8 mouse cellular contexts compared by ENCODE assay signal in genomic region chr10:99261636-99262318, GRCm38 (mm10). TPM values are rescaled to one million over a fixed set of nuclear protein-coding genes. Genes with fewer than 3 reads are reported as not detected.
DNase-seq lines count a peak whose midpoint lies in the region; ATAC-seq and TF ChIP-seq lines count a peak whose summit lies in the region.

No protein-coding gene starts in this region.

- TF ChIP-seq POLR2A in bone marrow macrophage, adult 2 months (IDR thresholded peaks at IDR 0.05; ENCODE audit: borderline replicate concordance, low read depth, low read length), result no peak

- H3K9me3 ChIP-seq in forebrain, embryonic 10.5 days, result no peaks in the 10 kb centered on the region
- H3K9me3 ChIP-seq in heart, embryonic 14.5 days (ENCODE audit: control insufficient read depth, low read length), result no peaks in the 10 kb centered on the region
- H3K9me3 ChIP-seq in liver, embryonic 15.5 days (replicated peaks), result no peaks in the 10 kb centered on the region
- H3K9me3 ChIP-seq in neural tube, embryonic 11.5 days (ENCODE audit: control insufficient read depth, low read length), result no peaks in the 10 kb centered on the region
- H3K9me3 ChIP-seq in stomach, embryonic 16.5 days (replicated peaks; ENCODE audit: control insufficient read depth, low read length), result no peaks in the 10 kb centered on the region

- H3K27me3 ChIP-seq in forebrain, embryonic 10.5 days (ENCODE audit: poor library complexity, severe bottlenecking), result peaks cover 23% of the 10 kb centered on the region
- H3K27me3 ChIP-seq in heart, embryonic 14.5 days (ENCODE audit: control insufficient read depth, insufficient read depth, low read length), result no peaks in the 10 kb centered on the region
- H3K27me3 ChIP-seq in liver, embryonic 15.5 days, result peaks cover 61% of the 10 kb centered on the region
- 0 out of 2 replicates have a peak, but pooled peaks cover 2% of the 10 kb centered on the region for H3K27me3 ChIP-seq in neural tube, embryonic 11.5 days (ENCODE audit: control insufficient read depth, insufficient read depth, low read length)
- H3K27me3 ChIP-seq in stomach, embryonic 16.5 days (ENCODE audit: control insufficient read depth, insufficient read depth, low read length), result no peaks in the 10 kb centered on the region

- H3K36me3 ChIP-seq in forebrain, embryonic 10.5 days (replicated peaks), result peaks cover 22% of the 10 kb centered on the region
- H3K36me3 ChIP-seq in heart, embryonic 14.5 days (ENCODE audit: control insufficient read depth, insufficient read depth, low read length), result peaks cover 11% of the 10 kb centered on the region
- H3K36me3 ChIP-seq in liver, embryonic 15.5 days (replicated peaks), result 0 out of 2 replicates have a peak, but pooled peaks cover 6% of the 10 kb centered on the region
- H3K36me3 ChIP-seq in neural tube, embryonic 11.5 days (ENCODE audit: control insufficient read depth, insufficient read depth, low read length), result no peaks in the 10 kb centered on the region
- peaks cover 3% of the 10 kb centered on the region; the same call in 1 of the 2 replicates for H3K36me3 ChIP-seq in stomach, embryonic 16.5 days (ENCODE audit: control insufficient read depth, insufficient read depth, low read length)

- peak overlapping the region; percentile 75 for H3K4me2 ChIP-seq in heart, embryonic 14.5 days (ENCODE audit: low read length)
- peak overlapping the region; percentile 66 for H3K4me2 ChIP-seq in liver, embryonic 15.5 days
- H3K4me2 ChIP-seq in neural tube, embryonic 11.5 days (ENCODE audit: low read depth), result peak overlapping the region; percentile 93
- H3K4me2 ChIP-seq in stomach, embryonic 16.5 days (ENCODE audit: low read depth, low read length), result peak overlapping the region; percentile 85

- H3K4me1 ChIP-seq in bone marrow macrophage, adult 2 months (ENCODE audit: control insufficient read depth, insufficient read depth, low read length), result peaks cover 12% of the 10 kb centered on the region
- H3K4me1 ChIP-seq in forebrain, embryonic 10.5 days, result peaks cover 66% of the 10 kb centered on the region
- H3K4me1 ChIP-seq in heart, embryonic 14.5 days (ENCODE audit: control insufficient read depth in 2 of 2, insufficient read depth in 2 of 2, low read length in 2 of 2), result peaks cover 4 to 9% of the 10 kb centered on the region in 2 experiments; a peak in 2 of 4 replicates
- peaks cover 7% of the 10 kb centered on the region for H3K4me1 ChIP-seq in liver, embryonic 15.5 days (replicated peaks)
- H3K4me1 ChIP-seq in neural tube, embryonic 11.5 days (ENCODE audit: control insufficient read depth, insufficient read depth, low read length), result peaks cover 21% of the 10 kb centered on the region
- H3K4me1 ChIP-seq in stomach, embryonic 16.5 days (ENCODE audit: control insufficient read depth, insufficient read depth, low read length), result peaks cover 6% of the 10 kb centered on the region; the same call in 1 of the 2 replicates

- peak overlapping the region; percentile 93 for H3K9ac ChIP-seq in heart, embryonic 14.5 days (ENCODE audit: low read length)
- H3K9ac ChIP-seq in liver, embryonic 15.5 days, result peak overlapping the region; percentile 47
- H3K9ac ChIP-seq in neural tube, embryonic 11.5 days (ENCODE audit: low read length), result peak overlapping the region; percentile 85
- peak overlapping the region; percentile 92 for H3K9ac ChIP-seq in stomach, embryonic 16.5 days (ENCODE audit: low read length)

- TF ChIP-seq CTCF in bone marrow macrophage, adult 2 months (IDR thresholded peaks at IDR 0.05; ENCODE audit: low read depth, low read length), result no peak

- DNase-seq in CD4-positive, CD25-positive, alpha-beta regulatory T cell, adult 2 months (ENCODE audit: low read depth, low spot score), result peak; percentile 93
- peak; percentile 85 for DNase-seq in forebrain, embryonic 10.5 days (ENCODE audit: extremely low spot score, low spot score)
- DNase-seq in kidney, postnatal 14 days, result peak; percentile 94
- DNase-seq in neural tube, embryonic 11.5 days (ENCODE audit: low spot score), result peak; percentile 87

- peak overlapping the region; percentile 95 for H3K27ac ChIP-seq in bone marrow macrophage, adult 2 months (ENCODE audit: insufficient read depth, low read depth, low read length)
- peak overlapping the region; percentile 98 for H3K27ac ChIP-seq in forebrain, embryonic 10.5 days
- H3K27ac ChIP-seq in heart, embryonic 14.5 days (replicated peaks in 1 of 2; ENCODE audit: control insufficient read depth in 1 of 2, insufficient read depth in 1 of 2, low read depth in 2 of 2, low read length in 2 of 2), result peak overlapping the region; percentile 96 to 97
- peak overlapping the region; percentile 87 for H3K27ac ChIP-seq in liver, embryonic 15.5 days (replicated peaks)
- peak overlapping the region; percentile 94 for H3K27ac ChIP-seq in neural tube, embryonic 11.5 days (ENCODE audit: low read depth, low read length)
- H3K27ac ChIP-seq in stomach, embryonic 16.5 days (ENCODE audit: low read length), result peak overlapping the region; percentile 97

- peak overlapping the region; percentile 71 for H3K4me3 ChIP-seq in bone marrow macrophage, adult 2 months (ENCODE audit: insufficient read depth, low read length)
- H3K4me3 ChIP-seq in forebrain, embryonic 10.5 days, result peak overlapping the region; percentile 77
- H3K4me3 ChIP-seq in heart, embryonic 14.5 days (ENCODE audit: control insufficient read depth in 1 of 2, insufficient read depth in 1 of 2, low read depth in 1 of 2, low read length in 2 of 2), result peak overlapping the region; percentile 59 to 73
- H3K4me3 ChIP-seq in liver, embryonic 15.5 days (replicated peaks), result peak overlapping the region; percentile 62
- H3K4me3 ChIP-seq in neural tube, embryonic 11.5 days (ENCODE audit: low read depth, low read length), result peak overlapping the region; percentile 52
- peak overlapping the region; percentile 74 for H3K4me3 ChIP-seq in stomach, embryonic 16.5 days (replicated peaks; ENCODE audit: low read length)

- under 1% methylated on average over 62 of the region's 62 CpGs for WGBS in forebrain, embryonic 10.5 days
- WGBS in heart, embryonic 14.5 days, result under 1% methylated on average over 58 of the region's 62 CpGs
- under 1% methylated on average over 62 of the region's 62 CpGs for WGBS in liver, embryonic 15.5 days (ENCODE audit: insufficient replicate concordance)
- 0% methylated on average over 59 of the region's 62 CpGs for WGBS in neural tube, embryonic 11.5 days
- under 1% methylated on average over 62 of the region's 62 CpGs for WGBS in stomach, embryonic 16.5 days

- peak; percentile 62 for ATAC-seq in heart, embryonic 14.5 days (ENCODE audit: insufficient number of reproducible peaks, insufficient read depth, low FRiP score, low read depth)
- peak; percentile 56 for ATAC-seq in liver, embryonic 15.5 days (ENCODE audit: insufficient read depth)
- peak; percentile 51 for ATAC-seq in neural tube, embryonic 11.5 days (ENCODE audit: insufficient read depth, low FRiP score, low TSS enrichment)
- peak; percentile 69 for ATAC-seq in stomach, embryonic 16.5 days (ENCODE audit: insufficient read depth, low FRiP score)

RNA-seq across cellular contexts. Expression of gene Dusp6, which starts 1.3 kb away (rescaled TPM):
- 36.1 and 40.0 TPM in 2 replicates for polyA plus RNA-seq in bone marrow macrophage, adult 2 months (2012; ENCODE audit: insufficient read depth, insufficient read length, missing spikeins)
- polyA plus RNA-seq in forebrain, embryonic 10.5 days (2016; fragmentation: Nextera tagmentation; extraction: Ambion mirVana), result 97.6 and 116 TPM in 2 replicates
- polyA plus RNA-seq in heart, embryonic 14.5 days (2014; fragmentation: Nextera tagmentation; extraction: Ambion mirVana), result 42.4 and 43.4 TPM in 2 replicates
- 19.1 and 25.6 TPM in 2 replicates for polyA plus RNA-seq in liver, embryonic 15.5 days (2015; fragmentation: Nextera tagmentation; extraction: Ambion mirVana)
- polyA plus RNA-seq in neural tube, embryonic 11.5 days (2014; fragmentation: Nextera tagmentation; extraction: Ambion mirVana), result 57.5 and 62.0 TPM in 2 replicates
- 39.7 and 40.8 TPM in 2 replicates for polyA plus RNA-seq in stomach, embryonic 16.5 days (2015; fragmentation: Nextera tagmentation; extraction: Ambion mirVana)

Comparison
In these comparisons a context has a peak if more than half of its experiments do, and no peak if none do; other contexts are left out.
1. Peak in every context shown above with its lines: DNase-seq, ATAC-seq, H3K4me3 ChIP-seq and H3K27ac ChIP-seq.